ENCODE assay signal across 8 mouse cellular contexts in genomic region chr3:87929341-87930077, GRCm38 (mm10). TPM values are rescaled to one million over a fixed set of nuclear protein-coding genes. Genes with fewer than 3 reads are reported as not detected.
DNase-seq lines count a peak whose midpoint lies in the region; ATAC-seq and TF ChIP-seq lines count a peak whose summit lies in the region.

No protein-coding gene starts in this region.

- peak in 1 of 2 experiments; percentile 39; a peak in 2 of 4 replicates for TF ChIP-seq POLR2A in MEL (IDR thresholded peaks at IDR 0.05; ENCODE audit: control insufficient read depth in 1 of 2, insufficient read depth in 1 of 2, low read depth in 1 of 2, low read length in 2 of 2, poor library complexity in 1 of 2)

- peak; percentile 23 for ATAC-seq in heart, embryonic 16.5 days (replicated peaks; ENCODE audit: extremely low read depth, insufficient read depth, low FRiP score)
- ATAC-seq in hindbrain, embryonic 12.5 days (ENCODE audit: low FRiP score): peak; percentile 59
- ATAC-seq in midbrain, embryonic 12.5 days (ENCODE audit: low FRiP score, low read depth): peak; percentile 72

- intact Hi-C loops in left cerebral cortex, postnatal 4 days (cut with DNase I): no loop called here

- peaks cover 26% of the 10 kb centered on the region for H3K36me3 ChIP-seq in heart, embryonic 16.5 days (ENCODE audit: control insufficient read depth, insufficient read depth)
- peaks cover 9 to 31% of the 10 kb centered on the region in 2 experiments for H3K36me3 ChIP-seq in MEL (ENCODE audit: control insufficient read depth in 1 of 2, insufficient read depth in 2 of 2, low read length in 2 of 2)
- peaks cover 60% of the 10 kb centered on the region for H3K36me3 ChIP-seq in hindbrain, embryonic 12.5 days
- peaks cover 56% of the 10 kb centered on the region for H3K36me3 ChIP-seq in midbrain, embryonic 12.5 days

- no peaks in the 10 kb centered on the region for H3K27me3 ChIP-seq in heart, embryonic 16.5 days (ENCODE audit: control insufficient read depth, insufficient read depth, low read length)
- H3K27me3 ChIP-seq in MEL (ENCODE audit: control insufficient read depth in 1 of 2, insufficient read depth in 2 of 2, low read length in 2 of 2): no peaks in the 10 kb centered on the region
- H3K27me3 ChIP-seq in hindbrain, embryonic 12.5 days: no peaks in the 10 kb centered on the region
- H3K27me3 ChIP-seq in midbrain, embryonic 12.5 days: no peaks in the 10 kb centered on the region

- H3K79me2 ChIP-seq in MEL (ENCODE audit: control insufficient read depth, insufficient read depth, low read length, poor library complexity): peaks cover 51% of the 10 kb centered on the region

- H3K9me3 ChIP-seq in heart, embryonic 16.5 days (replicated peaks; ENCODE audit: control insufficient read depth, low read length): no peaks in the 10 kb centered on the region
- no peaks in the 10 kb centered on the region for H3K9me3 ChIP-seq in MEL (replicated peaks; ENCODE audit: insufficient read depth, low read length)
- no peaks in the 10 kb centered on the region for H3K9me3 ChIP-seq in hindbrain, embryonic 12.5 days (replicated peaks)
- no peaks in the 10 kb centered on the region for H3K9me3 ChIP-seq in midbrain, embryonic 12.5 days

- TF ChIP-seq CTCF in MEL (IDR thresholded peaks at IDR 0.05 in 2 of 3, conservative IDR thresholded peaks at IDR 0.05 in 1 of 3; ENCODE audit: control insufficient read depth in 1 of 3, insufficient read depth in 1 of 3, low read depth in 2 of 3, low read length in 3 of 3, poor library complexity in 1 of 3, severe bottlenecking in 1 of 3): no peak

- H3K4me3 ChIP-seq in heart, embryonic 16.5 days (ENCODE audit: low read length): peak overlapping the region; percentile 94
- peak overlapping the region; percentile 74 to 82 for H3K4me3 ChIP-seq in MEL (ENCODE audit: control insufficient read depth in 1 of 2, insufficient read depth in 1 of 2, low read depth in 2 of 2, low read length in 2 of 2)
- H3K4me3 ChIP-seq in hindbrain, embryonic 12.5 days: peak overlapping the region; percentile 99
- H3K4me3 ChIP-seq in midbrain, embryonic 12.5 days: peak overlapping the region; percentile 99

- H3K4me1 ChIP-seq in heart, embryonic 16.5 days (ENCODE audit: control insufficient read depth, insufficient read depth, low read length): peaks cover 15% of the 10 kb centered on the region
- H3K4me1 ChIP-seq in MEL (ENCODE audit: control insufficient read depth in 1 of 2, insufficient read depth in 2 of 2, low read length in 2 of 2): peaks cover 0 to 18% of the 10 kb centered on the region in 2 experiments; a peak in 2 of 4 replicates
- H3K4me1 ChIP-seq in hindbrain, embryonic 12.5 days: peaks cover 32% of the 10 kb centered on the region
- H3K4me1 ChIP-seq in midbrain, embryonic 12.5 days: peaks cover 31% of the 10 kb centered on the region

- no peak for DNase-seq in heart, adult 18-20 months
- peak; percentile 83 for DNase-seq in MEL (ENCODE audit: low read depth, low spot score)
- DNase-seq in left cerebral cortex, postnatal 4 days: no peak
- no peak for DNase-seq in cerebellum, postnatal 25 days
- DNase-seq in left cerebral cortex, adult 11 months (ENCODE audit: low spot score): no peak

- no peak for TF ChIP-seq RAD21 in MEL (IDR thresholded peaks at IDR 0.05; ENCODE audit: low read depth, low read length)

- peak overlapping the region; percentile 96 for H3K9ac ChIP-seq in heart, embryonic 16.5 days (ENCODE audit: low read length)
- H3K9ac ChIP-seq in MEL (ENCODE audit: control insufficient read depth, low read depth, low read length, poor library complexity, severe bottlenecking): peak overlapping the region; percentile 69
- peak overlapping the region; percentile 84 for H3K9ac ChIP-seq in hindbrain, embryonic 12.5 days
- peak overlapping the region; percentile 91 for H3K9ac ChIP-seq in midbrain, embryonic 12.5 days (replicated peaks)

- H3K27ac ChIP-seq in heart, embryonic 16.5 days (ENCODE audit: low read length): peak overlapping the region; percentile 90
- peak overlapping the region; percentile 57 for H3K27ac ChIP-seq in MEL (ENCODE audit: control insufficient read depth, low read depth, low read length)
- H3K27ac ChIP-seq in hindbrain, embryonic 12.5 days: peak overlapping the region; percentile 90
- peak overlapping the region; percentile 87 for H3K27ac ChIP-seq in midbrain, embryonic 12.5 days (replicated peaks)

- 4% methylated on average over 26 of the region's 26 CpGs for WGBS in heart, embryonic 16.5 days
- 10% methylated on average over 25 of the region's 26 CpGs for WGBS in hindbrain, embryonic 12.5 days
- 9% methylated on average over 26 of the region's 26 CpGs for WGBS in midbrain, embryonic 12.5 days

- H3K4me2 ChIP-seq in heart, embryonic 16.5 days (ENCODE audit: low read depth, low read length): peak overlapping the region; percentile 89
- peak overlapping the region; percentile 80 for H3K4me2 ChIP-seq in hindbrain, embryonic 12.5 days (replicated peaks)
- H3K4me2 ChIP-seq in midbrain, embryonic 12.5 days (replicated peaks): peak overlapping the region; percentile 84

- TF ChIP-seq EP300 in MEL (IDR thresholded peaks at IDR 0.05; ENCODE audit: low read depth in 1 of 2, low read length in 2 of 2): no peak

TF ChIP-seq in MEL, 35 proteins besides CTCF, POLR2A, EP300 and RAD21:
- TF ChIP-seq HCFC1 (IDR thresholded peaks at IDR 0.05; ENCODE audit: low read depth, low read length) (peak; percentile 69; the same call in 1 of the 2 replicates), POLR2AphosphoS2 (IDR thresholded peaks at IDR 0.05; ENCODE audit: low read length) (0 out of 2 replicates have a peak, but pooled peaks have one; percentile 3), MAX (IDR thresholded peaks at IDR 0.05; ENCODE audit: low read length) (no peak), TBP (IDR thresholded peaks at IDR 0.05; ENCODE audit: low read depth, low read length) (peak; percentile 62; the same call in 1 of the 2 replicates), CHD1 (IDR thresholded peaks at IDR 0.05; ENCODE audit: low read depth, low read length) (peak; percentile 56; the same call in 1 of the 2 replicates), ZNF384 (IDR thresholded peaks at IDR 0.05; ENCODE audit: low read depth, low read length) (no peak), MEF2A (IDR thresholded peaks at IDR 0.05; ENCODE audit: extremely low read depth, insufficient replicate concordance, low read depth, low read length, poor library complexity, severe bottlenecking) (no peak)

RNA-seq across cellular contexts. Expression of gene Isg20l2, which starts 0.6 kb away (rescaled TPM):
- polyA plus RNA-seq in heart, embryonic 16.5 days (2015; fragmentation: Nextera tagmentation; extraction: Ambion mirVana): 29.2 and 29.4 TPM in 2 replicates
- total RNA-seq in heart, adult 18-20 months (2021): 10 to 100 TPM; 10.8 to 11.5 TPM
- 61.4 and 71.8 TPM in 2 replicates for total RNA-seq in MEL (2012; rRNA removed)
- polyA plus RNA-seq in MEL (2012; ENCODE audit: insufficient read depth in 1 of 2, insufficient read length in 2 of 2, low read depth in 1 of 2, low replicate concordance in 2 of 2, missing spikeins in 1 of 2): 10 to 100 TPM in 1 of 2 experiments, not detected in 1; 45.0 TPM
- polyA plus RNA-seq in hindbrain, embryonic 12.5 days (2016; fragmentation: Nextera tagmentation; extraction: Ambion mirVana): 67.7 and 68.7 TPM in 2 replicates
- polyA plus RNA-seq in midbrain, embryonic 12.5 days (2016; fragmentation: Nextera tagmentation; extraction: Ambion mirVana): 78.7 and 79.0 TPM in 2 replicates
- total RNA-seq in left cerebral cortex, postnatal 4 days (2021): 10 to 100 TPM; 23.4 to 24.9 TPM

RNA-seq across cellular contexts. Expression of gene Rrnad1, which starts 1.0 kb away (rescaled TPM):
- polyA plus RNA-seq in heart, embryonic 16.5 days (2015; fragmentation: Nextera tagmentation; extraction: Ambion mirVana): 14.0 and 15.1 TPM in 2 replicates
- 1 to 10 TPM; 4.8 to 5.1 TPM for total RNA-seq in heart, adult 18-20 months (2021)
- 8.9 and 10.9 TPM in 2 replicates for total RNA-seq in MEL (2012; rRNA removed)
- 10 to 100 TPM in 1 of 2 experiments, not detected in 1; 21.1 TPM for polyA plus RNA-seq in MEL (2012; ENCODE audit: insufficient read depth in 1 of 2, insufficient read length in 2 of 2, low read depth in 1 of 2, low replicate concordance in 2 of 2, missing spikeins in 1 of 2)
- polyA plus RNA-seq in hindbrain, embryonic 12.5 days (2016; fragmentation: Nextera tagmentation; extraction: Ambion mirVana): 22.1 and 22.5 TPM in 2 replicates
- 23.5 and 24.2 TPM in 2 replicates for polyA plus RNA-seq in midbrain, embryonic 12.5 days (2016; fragmentation: Nextera tagmentation; extraction: Ambion mirVana)
- total RNA-seq in left cerebral cortex, postnatal 4 days (2021): 10 to 100 TPM; 17.1 to 17.8 TPM

RNA-seq across cellular contexts. Expression of gene Mrpl24, which starts 10.2 kb away (rescaled TPM):
- 66.1 and 68.4 TPM in 2 replicates for polyA plus RNA-seq in heart, embryonic 16.5 days (2015; fragmentation: Nextera tagmentation; extraction: Ambion mirVana)
- total RNA-seq in heart, adult 18-20 months (2021): 10 to 100 TPM; 75.0 to 77.9 TPM
- 59.5 and 66.2 TPM in 2 replicates for total RNA-seq in MEL (2012; rRNA removed)
- 10 to 100 TPM in 1 of 2 experiments, not detected in 1; 77.3 TPM for polyA plus RNA-seq in MEL (2012; ENCODE audit: insufficient read depth in 1 of 2, insufficient read length in 2 of 2, low read depth in 1 of 2, low replicate concordance in 2 of 2, missing spikeins in 1 of 2)
- 72.9 and 79.0 TPM in 2 replicates for polyA plus RNA-seq in hindbrain, embryonic 12.5 days (2016; fragmentation: Nextera tagmentation; extraction: Ambion mirVana)
- 73.5 and 77.8 TPM in 2 replicates for polyA plus RNA-seq in midbrain, embryonic 12.5 days (2016; fragmentation: Nextera tagmentation; extraction: Ambion mirVana)
- total RNA-seq in left cerebral cortex, postnatal 4 days (2021): 10 to 100 TPM; 43.6 to 49.0 TPM

RNA-seq across cellular contexts. Expression of gene Crabp2, which starts 19.0 kb away (rescaled TPM):
- 7.8 and 10.1 TPM in 2 replicates for polyA plus RNA-seq in heart, embryonic 16.5 days (2015; fragmentation: Nextera tagmentation; extraction: Ambion mirVana)
- total RNA-seq in heart, adult 18-20 months (2021): not detected
- 0.23 and 0.29 TPM in 2 replicates for total RNA-seq in MEL (2012; rRNA removed)
- polyA plus RNA-seq in MEL (2012; ENCODE audit: insufficient read depth in 1 of 2, insufficient read length in 2 of 2, low read depth in 1 of 2, low replicate concordance in 2 of 2, missing spikeins in 1 of 2): 1 to 10 TPM in 1 of 2 experiments, not detected in 1; 1.2 TPM
- polyA plus RNA-seq in hindbrain, embryonic 12.5 days (2016; fragmentation: Nextera tagmentation; extraction: Ambion mirVana): 384 and 396 TPM in 2 replicates
- 291 and 335 TPM in 2 replicates for polyA plus RNA-seq in midbrain, embryonic 12.5 days (2016; fragmentation: Nextera tagmentation; extraction: Ambion mirVana)
- 1 to 10 TPM; 6.9 to 8.2 TPM for total RNA-seq in left cerebral cortex, postnatal 4 days (2021)

RNA-seq across cellular contexts. Expression of gene Hdgf, which starts 23.4 kb away (rescaled TPM):
- 74.3 and 134 TPM in 2 replicates for polyA plus RNA-seq in heart, embryonic 16.5 days (2015; fragmentation: Nextera tagmentation; extraction: Ambion mirVana)
- total RNA-seq in heart, adult 18-20 months (2021): 100 to 1,000 TPM; 111 to 117 TPM
- 505 and 519 TPM in 2 replicates for total RNA-seq in MEL (2012; rRNA removed)
- 1,000 to 10,000 TPM in 1 of 2 experiments, 100 to 1,000 TPM in 1; 369 to 1,503 TPM for polyA plus RNA-seq in MEL (2012; ENCODE audit: insufficient read depth in 1 of 2, insufficient read length in 2 of 2, low read depth in 1 of 2, low replicate concordance in 2 of 2, missing spikeins in 1 of 2)
- 219 and 230 TPM in 2 replicates for polyA plus RNA-seq in hindbrain, embryonic 12.5 days (2016; fragmentation: Nextera tagmentation; extraction: Ambion mirVana)
- 233 and 243 TPM in 2 replicates for polyA plus RNA-seq in midbrain, embryonic 12.5 days (2016; fragmentation: Nextera tagmentation; extraction: Ambion mirVana)
- total RNA-seq in left cerebral cortex, postnatal 4 days (2021): 100 to 1,000 TPM; 131 to 136 TPM
